Mouse (Mus musculus): ENCODE measurements around the gene Slc12a5. TPM values are rescaled to one million over a fixed set of nuclear protein-coding genes. Genes with fewer than 3 reads are reported as not detected.

The Slc12a5 gene
- total RNA-seq, 2 experiments from 2014 or later = 0.55 to 1.0 TPM

DNA sequence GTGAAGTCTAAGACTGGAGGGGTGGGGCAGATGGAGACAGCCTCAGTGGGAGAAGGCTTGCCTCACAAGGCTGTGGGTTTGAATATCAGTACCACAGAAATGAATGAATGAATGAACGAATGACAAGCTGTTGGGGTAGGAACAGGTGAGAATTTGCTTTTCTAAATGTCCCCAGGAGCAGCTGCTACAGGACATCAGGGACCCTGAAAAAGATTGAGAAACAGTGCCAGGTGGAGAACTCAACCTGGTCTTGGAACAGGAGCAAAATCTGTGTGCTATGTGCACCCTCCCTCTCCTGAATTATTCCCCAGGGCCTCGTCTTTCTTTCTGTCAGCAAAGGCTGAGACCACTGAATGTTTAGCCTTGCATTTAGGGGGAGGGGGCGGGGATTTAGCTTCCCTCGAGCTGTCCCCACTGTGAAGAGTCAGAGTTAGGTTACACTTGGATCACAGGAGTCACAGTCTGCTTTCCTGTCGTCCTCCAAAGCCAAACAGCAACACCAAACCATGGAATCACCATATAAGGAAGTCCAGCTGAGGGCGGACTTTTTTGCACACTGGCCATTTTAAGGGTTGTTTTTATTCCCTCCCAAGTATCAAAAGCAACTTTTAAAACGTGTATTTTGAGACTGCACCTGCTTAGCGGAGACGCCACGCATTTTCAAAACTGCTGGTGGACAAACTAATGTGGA lies 20.3 kb upstream of the Slc12a5 start, which contains the start of gene Mmp9:
Gene Mmp9, plus strand, starts transcription at position 641 of the 691 bp plus-strand sequence.
- intact Hi-C loops (cut with DNase I; ENCODE audit: low total_unique reads) = no loop called here
- DNase-seq = no peak

DNA sequence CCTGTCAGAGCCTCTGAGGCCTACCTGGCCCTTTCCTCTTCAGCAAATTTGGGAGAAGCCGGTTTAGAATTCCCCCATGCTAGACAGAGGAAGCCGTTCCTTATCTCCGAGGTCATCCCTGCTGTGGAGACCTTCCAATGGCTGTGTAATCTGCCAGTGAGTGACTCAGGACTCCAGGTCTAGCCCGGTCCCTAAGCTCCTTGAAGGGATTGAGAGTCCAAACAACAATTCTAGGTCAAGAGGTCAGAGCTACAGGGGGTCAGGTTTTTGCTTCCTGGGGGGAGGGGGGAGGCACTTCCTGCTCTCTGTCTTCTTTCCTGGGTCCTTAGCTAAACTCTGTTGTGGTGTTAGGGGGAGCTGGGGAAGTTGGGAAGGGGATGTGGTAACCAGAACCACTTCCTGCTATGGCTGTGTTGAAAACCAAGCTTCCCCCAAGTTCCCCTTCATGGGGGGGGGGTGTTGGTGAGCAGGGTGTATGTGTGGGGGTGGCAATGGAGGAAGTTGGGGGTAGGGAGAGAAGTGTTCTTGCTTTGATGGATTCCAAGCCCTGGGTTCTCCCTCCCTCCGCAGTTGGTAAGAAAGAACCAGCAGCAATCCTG lies 17.8 kb upstream of the Slc12a5 start:
- intact Hi-C loops (cut with DNase I; ENCODE audit: low total_unique reads) = no loop called here
- no peak for DNase-seq

DNA sequence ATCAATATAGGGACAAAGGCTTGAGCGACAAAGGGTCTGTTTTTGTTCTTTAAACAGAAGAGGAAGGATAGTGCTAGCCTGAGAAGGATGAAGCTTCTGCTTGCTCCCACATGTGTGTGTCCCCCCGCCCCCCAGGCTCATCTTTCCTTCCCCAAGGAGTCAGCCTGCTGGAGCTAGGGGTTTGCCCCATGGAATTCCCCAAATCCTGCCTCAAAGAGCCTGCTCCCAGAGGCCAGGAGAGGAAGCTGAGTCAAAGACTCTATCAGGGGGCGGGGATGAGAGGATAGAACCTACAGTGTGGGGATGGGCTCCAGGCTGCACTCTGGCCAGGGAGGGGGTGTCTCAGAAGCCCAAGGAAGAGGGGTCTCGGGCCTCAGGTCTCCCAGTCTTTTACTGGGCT lies 13.1 kb upstream of the Slc12a5 start:
- intact Hi-C loops (cut with DNase I; ENCODE audit: low total_unique reads) = no loop called here

DNA sequence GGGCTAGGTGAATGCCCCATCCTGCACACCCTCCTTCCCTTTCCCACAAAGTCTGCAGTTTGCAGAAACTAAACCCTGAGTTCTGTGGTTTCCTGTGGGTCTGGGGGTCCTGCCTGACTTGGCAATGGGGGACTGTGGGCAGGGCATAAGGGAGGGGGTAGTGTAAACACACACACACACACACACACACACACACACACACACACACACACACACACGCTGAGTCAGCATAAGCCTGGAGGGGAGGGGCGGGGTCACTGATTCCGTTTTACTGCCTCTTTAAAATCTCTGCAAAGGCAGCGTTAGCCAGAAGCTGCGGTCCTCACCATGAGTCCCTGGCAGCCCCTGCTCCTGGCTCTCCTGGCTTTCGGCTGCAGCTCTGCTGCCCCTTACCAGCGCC lies 12.7 kb upstream of the Slc12a5 start:
- DNase-seq = no peak
- intact Hi-C loops (cut with DNase I; ENCODE audit: low total_unique reads) = no loop called here

More for the DNA sequence above, 13.1 kb upstream of the Slc12a5 start:
- no peak for DNase-seq

DNA sequence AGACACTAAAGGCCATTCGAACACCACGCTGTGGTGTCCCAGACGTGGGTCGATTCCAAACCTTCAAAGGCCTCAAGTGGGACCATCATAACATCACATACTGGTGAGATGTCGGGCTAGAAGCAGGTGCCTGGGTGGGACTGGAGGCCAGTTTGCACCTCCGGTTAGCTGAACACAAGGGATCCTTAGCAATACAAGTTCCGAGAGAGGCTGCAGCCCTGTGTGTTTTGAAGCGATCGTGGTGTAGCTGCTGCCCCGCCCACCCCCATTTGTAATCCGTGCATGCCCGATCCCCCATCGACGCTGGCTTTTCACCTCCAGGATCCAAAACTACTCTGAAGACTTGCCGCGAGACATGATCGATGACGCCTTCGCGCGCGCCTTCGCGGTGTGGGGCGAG lies 11.6 kb upstream of the Slc12a5 start:
- intact Hi-C loops (cut with DNase I; ENCODE audit: low total_unique reads) = no loop called here

DNA sequence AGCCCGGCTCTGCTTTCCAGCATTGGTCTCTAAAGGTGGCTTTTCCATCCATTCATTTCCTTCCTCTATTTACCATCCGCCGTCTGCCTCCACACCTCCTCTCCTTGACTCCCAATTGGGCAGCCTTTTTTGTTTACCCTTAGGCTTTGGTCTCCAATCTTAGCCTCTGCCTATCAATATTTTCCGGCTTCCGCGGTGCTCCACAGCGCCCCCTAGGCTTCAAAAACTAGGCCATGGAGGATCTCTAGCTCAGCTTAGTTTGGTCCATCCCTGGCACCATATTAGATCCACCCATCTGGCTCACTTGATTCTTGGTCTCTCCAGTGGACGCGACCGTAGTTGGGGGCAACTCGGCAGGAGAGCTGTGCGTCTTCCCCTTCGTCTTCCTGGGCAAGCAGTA lies 10.1 kb upstream of the Slc12a5 start:
- intact Hi-C loops (cut with DNase I; ENCODE audit: low total_unique reads) = loop anchor here (5.0 kb wide), 1 partner anchor 87 kb away; no protein-coding TSS in a partner anchor

More for the DNA sequence above, 11.6 kb upstream of the Slc12a5 start:
- no peak for DNase-seq

DNA sequence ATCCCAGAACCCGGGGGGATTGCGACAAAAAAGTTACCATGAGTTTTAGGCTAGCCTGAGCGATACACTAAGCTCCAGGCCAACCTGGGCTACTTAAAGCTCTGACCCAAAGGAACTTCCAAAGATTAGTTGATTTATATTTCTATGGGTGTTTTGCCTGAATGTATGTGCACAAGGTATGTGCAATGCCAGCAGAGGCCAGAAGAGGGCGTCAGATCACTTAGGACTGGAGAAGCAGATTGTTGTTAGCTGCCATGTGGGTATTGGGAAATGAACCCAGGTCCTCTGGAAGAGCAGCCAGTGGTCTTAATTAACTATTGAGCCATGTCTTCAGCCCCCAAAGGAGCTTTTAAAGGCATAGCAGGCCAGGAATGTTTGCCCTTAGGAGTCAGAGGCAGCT lies 8.9 kb upstream of the Slc12a5 start:
- no peak for DNase-seq
- intact Hi-C loops (cut with DNase I; ENCODE audit: low total_unique reads) = loop anchor here (5.0 kb wide), 1 partner anchor 86 kb away; no protein-coding TSS in a partner anchor

More for the DNA sequence above, 10.1 kb upstream of the Slc12a5 start:
- DNase-seq = no peak

DNA sequence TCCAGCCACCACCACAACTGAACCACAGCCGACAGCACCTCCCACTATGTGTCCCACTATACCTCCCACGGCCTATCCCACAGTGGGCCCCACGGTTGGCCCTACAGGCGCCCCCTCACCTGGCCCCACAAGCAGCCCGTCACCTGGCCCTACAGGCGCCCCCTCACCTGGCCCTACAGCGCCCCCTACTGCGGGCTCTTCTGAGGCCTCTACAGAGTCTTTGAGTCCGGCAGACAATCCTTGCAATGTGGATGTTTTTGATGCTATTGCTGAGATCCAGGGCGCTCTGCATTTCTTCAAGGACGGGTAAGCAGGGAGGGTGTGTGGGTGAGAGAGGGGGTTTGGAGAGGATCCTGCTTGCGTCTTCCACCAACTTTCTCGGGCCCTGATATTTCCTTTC lies 8.2 kb upstream of the Slc12a5 start:
- intact Hi-C loops (cut with DNase I; ENCODE audit: low total_unique reads) = loop anchor here (5.0 kb wide), 1 partner anchor 85 kb away; no protein-coding TSS in a partner anchor

DNA sequence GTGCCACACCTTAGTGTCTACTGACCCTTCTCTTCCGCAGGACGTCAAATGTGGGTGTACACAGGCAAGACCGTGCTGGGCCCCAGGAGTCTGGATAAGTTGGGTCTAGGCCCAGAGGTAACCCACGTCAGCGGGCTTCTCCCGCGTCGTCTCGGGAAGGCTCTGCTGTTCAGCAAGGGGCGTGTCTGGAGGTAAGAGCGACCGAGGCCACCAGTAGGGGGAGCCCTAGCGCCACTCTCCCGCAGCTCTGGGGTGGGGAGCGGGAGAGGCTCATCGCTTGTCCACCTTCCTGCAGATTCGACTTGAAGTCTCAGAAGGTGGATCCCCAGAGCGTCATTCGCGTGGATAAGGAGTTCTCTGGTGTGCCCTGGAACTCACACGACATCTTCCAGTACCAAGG lies 7.4 kb upstream of the Slc12a5 start:
- intact Hi-C loops (cut with DNase I; ENCODE audit: low total_unique reads) = loop anchor here (5.0 kb wide), 1 partner anchor 84 kb away; no protein-coding TSS in a partner anchor

More for the DNA sequence above, 8.2 kb upstream of the Slc12a5 start:
- DNase-seq = no peak

DNA sequence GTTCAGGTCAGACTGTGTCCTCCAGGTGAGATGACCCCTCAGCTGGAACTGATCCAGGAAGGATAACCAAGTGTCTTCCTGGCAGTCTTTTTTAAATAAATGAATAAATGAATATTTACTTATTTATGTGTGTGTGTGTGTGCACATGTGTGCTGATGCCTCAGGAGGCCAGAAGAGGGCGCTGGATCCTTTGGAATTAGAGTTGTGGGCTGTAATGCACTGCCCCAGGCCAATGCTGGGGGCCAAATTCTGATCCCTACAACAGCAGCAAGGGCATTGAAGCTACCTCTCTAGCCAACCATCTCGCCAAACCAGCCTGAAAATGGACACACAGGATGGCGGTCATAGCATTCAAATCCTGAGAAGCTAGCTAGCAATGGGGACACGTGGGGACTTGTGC lies 4.9 kb upstream of the Slc12a5 start:
- intact Hi-C loops (cut with DNase I; ENCODE audit: low total_unique reads) = no loop called here

More for the DNA sequence above, 7.4 kb upstream of the Slc12a5 start:
- peak; percentile 79 for DNase-seq

DNA sequence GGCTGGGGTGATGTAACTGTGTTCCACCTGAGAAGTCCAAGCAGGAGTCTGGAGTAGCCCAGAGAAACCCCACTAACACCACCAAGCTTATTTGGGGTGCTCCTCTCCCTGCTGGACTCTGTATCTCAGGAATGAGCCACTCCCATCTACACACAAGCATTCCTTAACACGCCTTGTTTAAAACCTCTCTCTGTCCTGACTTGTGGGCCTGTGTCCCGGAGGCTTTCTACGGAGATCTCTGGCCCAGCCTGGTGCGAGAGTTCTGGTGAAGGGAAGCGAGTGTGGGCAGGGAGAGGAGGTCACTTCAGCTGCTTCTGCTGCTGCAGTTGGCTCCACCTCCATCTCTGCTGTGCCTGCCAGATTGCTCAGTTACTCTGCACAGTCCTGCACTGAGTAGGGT lies 4.4 kb upstream of the Slc12a5 start:
- intact Hi-C loops (cut with DNase I; ENCODE audit: low total_unique reads) = no loop called here
- no peak for DNase-seq

More for the DNA sequence above, 4.9 kb upstream of the Slc12a5 start:
- no peak for DNase-seq

DNA sequence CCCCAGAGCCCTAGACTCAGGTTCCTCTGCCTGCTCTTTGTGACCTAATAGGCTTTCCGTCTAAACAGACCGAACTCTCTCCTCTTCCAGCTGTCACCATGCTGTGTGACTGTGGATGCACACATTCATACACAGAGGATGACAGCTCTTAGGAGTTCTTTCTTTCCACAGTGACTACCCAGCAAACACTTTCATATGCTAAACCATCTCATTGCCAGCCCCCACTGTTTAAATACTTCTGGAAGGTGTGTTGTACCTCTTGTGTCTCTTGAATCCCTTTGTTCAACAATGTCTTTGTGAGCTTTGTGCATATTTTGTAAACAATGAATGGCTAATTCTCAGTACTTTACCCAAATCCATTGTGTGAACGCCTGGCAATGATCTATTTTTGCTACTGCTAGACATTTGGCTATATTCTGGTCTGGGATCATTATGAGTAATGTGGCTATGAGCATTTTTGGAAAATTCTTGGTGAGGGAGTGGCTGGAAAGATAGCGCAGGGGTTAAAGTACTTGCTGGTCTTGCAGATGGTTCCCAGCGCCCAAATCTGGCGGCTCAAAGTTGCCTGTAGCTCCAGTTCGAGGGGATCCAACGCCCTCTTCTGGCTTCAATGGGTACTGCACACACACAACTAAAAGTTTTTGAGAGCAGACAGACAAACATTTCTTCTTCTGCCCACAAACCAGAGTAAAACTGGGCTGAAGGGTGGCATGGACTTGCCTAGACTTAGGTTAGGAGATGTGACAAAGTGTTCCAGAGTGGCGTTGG lies 2.9 kb upstream of the Slc12a5 start:
- no peak for DNase-seq
- intact Hi-C loops (cut with DNase I; ENCODE audit: low total_unique reads) = no loop called here

DNA sequence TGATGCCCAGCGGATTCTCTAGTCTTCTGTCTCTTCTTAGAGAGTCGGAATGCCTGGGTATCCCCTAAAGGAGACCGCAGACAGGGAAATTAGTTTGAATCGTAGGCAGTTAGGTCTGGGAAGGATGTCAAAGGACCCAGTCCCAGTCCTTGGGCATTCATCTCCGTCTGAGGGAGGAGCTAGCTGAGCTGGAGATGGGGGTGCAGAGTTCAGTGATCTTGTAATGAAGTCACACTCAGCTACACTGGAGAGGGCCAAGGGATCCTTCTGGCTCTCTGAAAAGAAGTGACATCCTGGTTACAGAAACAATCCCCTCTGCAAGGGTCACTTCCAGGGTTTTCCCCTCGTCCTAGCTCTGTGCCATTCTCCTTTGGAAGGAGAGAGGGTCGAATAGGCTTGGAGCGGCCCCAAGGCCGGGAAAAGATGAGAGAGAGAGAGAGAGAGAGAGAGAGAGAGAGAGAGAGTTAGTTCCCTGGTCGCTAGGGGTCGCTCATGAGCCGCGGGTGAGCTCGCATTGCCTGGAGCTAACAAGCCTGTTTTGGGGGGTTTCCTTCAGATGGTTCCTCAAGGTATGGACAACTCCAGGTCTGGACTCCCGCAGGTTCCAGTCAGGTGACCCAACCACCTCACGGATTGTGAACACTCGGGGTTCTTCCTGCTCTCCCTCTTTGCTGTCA lies 1.0 kb downstream of the Slc12a5 start:
- DNase-seq = peak; percentile 50
- intact Hi-C loops (cut with DNase I; ENCODE audit: low total_unique reads) = no loop called here

DNA sequence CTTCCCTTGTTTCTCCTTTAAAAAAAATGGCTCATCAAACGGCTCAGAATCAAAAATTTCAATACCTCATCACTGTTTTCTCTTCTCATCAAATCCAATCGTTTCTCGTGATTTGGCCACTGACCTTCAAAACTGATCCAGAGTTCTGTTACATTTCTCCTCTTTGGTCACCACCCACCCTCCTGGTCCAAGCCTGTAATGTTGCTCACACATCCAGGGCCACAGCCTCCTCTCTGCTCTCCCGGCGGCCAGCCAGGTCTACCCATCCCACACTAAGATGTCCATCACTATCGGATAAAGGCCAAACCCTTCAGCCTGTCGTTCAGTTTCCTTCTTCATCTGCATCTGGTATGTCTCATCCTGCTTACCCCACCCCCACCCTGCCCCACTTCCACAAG lies 1.6 kb downstream of the Slc12a5 start:
- intact Hi-C loops (cut with DNase I; ENCODE audit: low total_unique reads) = no loop called here
- no peak for DNase-seq

DNA sequence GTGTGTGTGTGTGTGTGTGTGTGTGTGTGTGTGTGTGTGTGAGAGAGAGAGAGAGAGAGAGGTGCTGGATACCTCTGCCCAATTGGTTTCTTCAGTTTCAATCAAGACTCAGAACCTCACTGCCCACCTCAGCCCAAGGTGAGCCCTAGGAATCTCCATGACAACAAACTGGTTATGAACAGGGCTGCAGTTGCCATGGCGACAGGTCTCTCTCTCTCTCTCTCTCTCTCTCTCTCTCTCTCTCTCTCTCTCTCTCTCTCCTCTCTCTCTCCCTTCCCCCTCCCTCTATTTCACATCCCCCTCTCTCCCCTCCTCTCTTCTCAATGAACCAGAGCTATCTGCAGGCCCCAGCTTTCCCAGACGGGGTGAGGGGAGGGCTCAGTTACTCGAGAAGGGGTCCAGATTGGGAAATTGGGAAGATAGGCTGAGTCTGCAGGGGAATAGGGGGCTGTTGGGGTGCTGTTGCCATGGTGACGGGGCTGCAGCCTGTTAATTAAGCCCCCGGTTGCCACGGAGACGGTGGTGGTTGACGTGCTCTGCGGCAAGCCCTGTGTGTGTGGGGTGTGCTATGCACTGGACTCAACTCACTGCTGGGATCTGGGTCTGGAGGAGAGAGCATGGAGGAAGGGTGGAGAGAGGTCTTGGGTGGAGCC lies 3.8 kb downstream of the Slc12a5 start:
- no peak for DNase-seq
- intact Hi-C loops (cut with DNase I; ENCODE audit: low total_unique reads) = no loop called here

DNA sequence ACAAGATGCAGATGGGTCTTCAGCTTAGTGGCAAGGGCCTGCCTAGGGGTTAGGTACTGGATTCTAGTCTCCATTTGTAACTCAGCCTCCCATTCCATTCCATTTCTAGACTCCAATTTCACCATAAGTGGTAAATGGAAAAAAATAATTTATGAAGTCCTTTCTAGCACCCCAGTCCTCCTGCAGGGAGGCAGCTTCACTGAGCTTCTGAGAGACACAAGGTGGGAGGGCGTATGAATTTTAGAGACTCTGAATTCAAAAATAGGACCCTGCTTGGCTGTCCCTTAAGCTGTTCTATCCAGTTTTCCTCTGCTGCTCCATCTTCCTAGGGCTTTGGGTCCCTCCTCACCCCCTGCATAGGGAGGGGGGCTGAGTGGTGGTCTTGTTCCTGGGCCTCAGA lies 4.4 kb downstream of the Slc12a5 start:
- no peak for DNase-seq
- intact Hi-C loops (cut with DNase I; ENCODE audit: low total_unique reads) = no loop called here

DNA sequence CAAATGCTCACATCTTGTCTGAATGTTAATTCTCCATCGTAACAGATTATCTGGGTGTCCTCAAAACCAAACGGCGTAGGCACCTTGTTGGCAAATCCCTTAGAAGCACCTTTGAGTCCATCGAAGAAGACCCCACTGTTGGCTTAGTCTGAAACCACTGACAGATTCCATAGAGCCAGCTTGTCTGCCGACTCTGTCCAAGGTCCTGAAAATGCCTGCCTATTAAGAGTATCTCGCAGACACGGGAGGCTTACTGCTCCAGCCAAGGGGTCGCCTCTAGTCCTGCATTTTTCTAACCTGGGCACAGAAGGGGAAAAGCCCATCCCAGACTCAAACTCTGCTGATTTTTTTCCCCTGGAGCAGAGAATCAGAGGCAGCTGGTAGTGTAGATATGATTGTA lies 5.8 kb downstream of the Slc12a5 start:
- DNase-seq = no peak
- intact Hi-C loops (cut with DNase I; ENCODE audit: low total_unique reads) = no loop called here

DNA sequence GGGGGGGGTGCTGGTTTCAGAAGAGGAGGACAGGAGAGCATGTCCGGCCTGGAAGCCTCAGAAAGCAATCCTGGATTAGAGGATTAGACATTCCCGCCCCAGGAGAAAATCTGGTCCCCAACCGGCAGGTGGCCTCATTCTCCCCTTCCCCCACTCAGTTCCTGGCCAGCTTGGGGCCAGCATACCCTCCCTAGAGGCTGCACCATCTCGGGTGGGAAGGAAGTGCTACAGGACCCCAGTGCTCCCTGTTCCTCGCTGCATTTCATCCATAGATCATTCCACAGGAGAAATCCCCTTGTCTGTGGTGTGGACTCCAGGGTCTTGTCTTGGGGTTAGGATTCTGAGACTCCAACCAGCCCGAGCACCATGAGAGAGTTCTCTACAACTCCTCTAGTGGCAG lies 6.6 kb downstream of the Slc12a5 start:
- intact Hi-C loops (cut with DNase I; ENCODE audit: low total_unique reads) = no loop called here
- DNase-seq = no peak

DNA sequence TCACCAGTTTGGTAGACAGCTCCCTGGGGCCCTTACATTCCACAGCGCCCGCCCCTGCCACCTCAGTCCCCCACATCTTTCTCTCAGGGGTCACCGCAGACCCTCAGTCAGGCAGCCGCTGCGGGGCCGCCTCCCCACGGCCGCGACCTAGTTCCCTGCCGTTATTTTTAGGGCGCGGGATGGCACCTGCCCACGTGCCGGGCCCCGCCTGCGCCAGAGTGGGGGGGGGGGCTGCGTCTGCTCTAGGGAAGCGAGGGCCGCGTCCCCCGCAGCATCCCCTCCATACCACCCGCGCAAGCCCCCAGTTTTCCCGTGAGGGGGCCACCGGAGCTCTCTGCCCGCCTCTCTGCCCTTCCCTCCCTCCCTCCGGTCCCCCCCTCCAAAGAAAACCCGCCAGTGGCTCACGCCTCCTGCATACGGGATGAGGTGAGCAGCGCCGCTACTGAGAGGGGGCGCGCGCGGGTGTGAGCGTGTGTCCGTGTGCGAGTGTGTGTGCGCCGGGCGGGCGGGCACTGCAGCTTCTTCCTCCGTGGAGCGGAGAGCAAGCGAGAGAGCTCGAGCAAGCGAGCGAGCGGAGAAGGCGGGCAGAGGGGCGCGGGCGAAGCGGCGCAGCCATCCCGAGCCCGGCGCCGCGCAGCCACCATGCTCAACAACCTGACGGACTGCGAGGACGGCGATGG lies 7.3 kb downstream of the Slc12a5 start:
- intact Hi-C loops (cut with DNase I; ENCODE audit: low total_unique reads) = no loop called here
- no peak for DNase-seq
